Mouse (Mus musculus) MEL (cell line): ENCODE data around the gene Gm20388.

Source experiments
- CHD2 ChIP-seq: IDR thresholded peaks from 2 replicates; pipeline ENCODE4 v1.6.1; 2011; ENCODE audit warnings: low read length, improper control_type of control experiment
- CTCF ChIP-seq, 3 experiments: IDR thresholded peaks in 2 of 3; conservative IDR thresholded peaks in 1 of 3; 2 replicates each; pipeline ENCODE4 v1.5.1; 2011 to 2012; ENCODE audit warnings: low read length in 3 of 3, low read depth in 2 of 3, mild to moderate bottlenecking in 2 of 3, improper control_type of control experiment in 1 of 3, inconsistent platforms in 1 of 3, mixed read lengths in 1 of 3, moderate library complexity in 1 of 3; ENCODE audit not compliant: control insufficient read depth in 1 of 3, insufficient read depth in 1 of 3, poor library complexity in 1 of 3, severe bottlenecking in 1 of 3
- E2F4 ChIP-seq: IDR thresholded peaks from 2 replicates; pipeline ENCODE4 v1.6.1; 2011; ENCODE audit warnings: low read depth, low read length, improper control_type of control experiment, borderline replicate concordance
- EP300 ChIP-seq, 2 experiments: IDR thresholded peaks; 2 replicates each; pipeline ENCODE4 v1.6.1; 2011; ENCODE audit warnings: improper control_type of control experiment in 2 of 2, low read length in 2 of 2, low read depth in 1 of 2, mild to moderate bottlenecking in 1 of 2
- ETS1 ChIP-seq: IDR thresholded peaks from 2 replicates; pipeline ENCODE4 v1.6.1; 2012; ENCODE audit warnings: low read depth, mild to moderate bottlenecking, inconsistent platforms, low read length, improper control_type of control experiment, moderate library complexity
- MAFK ChIP-seq: IDR thresholded peaks from 2 replicates; pipeline ENCODE4 v1.6.1; 2011; ENCODE audit warnings: low read depth, mild to moderate bottlenecking, low read length, improper control_type of control experiment, borderline replicate concordance
- MAX ChIP-seq: IDR thresholded peaks from 2 replicates; pipeline ENCODE4 v1.6.1; 2011; ENCODE audit warnings: low read length, improper control_type of control experiment
- NELFE ChIP-seq: IDR thresholded peaks from 2 replicates; pipeline ENCODE4 v1.6.1; 2011; ENCODE audit warnings: low read depth, low read length, improper control_type of control experiment
- POLR2A ChIP-seq, 2 experiments: IDR thresholded peaks; 2 replicates each; pipeline ENCODE4 v1.6.1; 2011 to 2012; ENCODE audit warnings: low read length in 2 of 2, mild to moderate bottlenecking in 2 of 2, control low read depth in 1 of 2, improper control_type of control experiment in 1 of 2, low read depth in 1 of 2, moderate library complexity in 1 of 2; ENCODE audit not compliant: control insufficient read depth in 1 of 2, insufficient read depth in 1 of 2, poor library complexity in 1 of 2
- TAL1 ChIP-seq: IDR thresholded peaks from 2 replicates; pipeline ENCODE4 v1.6.1; 2012; ENCODE audit warnings: mild to moderate bottlenecking, inconsistent platforms, low read length, moderate library complexity, mixed read lengths
- TCF12 ChIP-seq: IDR thresholded peaks from 2 replicates; pipeline ENCODE4 v1.6.1; 2014; ENCODE audit warnings: low read depth, mild to moderate bottlenecking, inconsistent platforms, low read length, improper control_type of control experiment, moderate library complexity
- ZC3H11A ChIP-seq: IDR thresholded peaks from 2 replicates; pipeline ENCODE4 v1.6.1; 2012; ENCODE audit warnings: low read depth, mild to moderate bottlenecking, inconsistent platforms, low read length, improper control_type of control experiment
- ZKSCAN1 ChIP-seq: IDR thresholded peaks from 2 replicates; pipeline ENCODE4 v1.6.1; 2012; ENCODE audit warnings: low read depth, mild to moderate bottlenecking, inconsistent platforms, low read length, improper control_type of control experiment, moderate library complexity

GRCm38 (mm10) chr8:123827523-123827922 is 3916.9 kb downstream of the Gm20388 start:
- TF ChIP-seq POLR2A (IDR thresholded peaks at IDR 0.05; ENCODE audit: control insufficient read depth in 1 of 2, insufficient read depth in 1 of 2, low read depth in 1 of 2, low read length in 2 of 2, poor library complexity in 1 of 2), result no peak
- no peak for TF ChIP-seq CTCF (IDR thresholded peaks at IDR 0.05 in 2 of 3, conservative IDR thresholded peaks at IDR 0.05 in 1 of 3; ENCODE audit: control insufficient read depth in 1 of 3, insufficient read depth in 1 of 3, low read depth in 2 of 3, low read length in 3 of 3, poor library complexity in 1 of 3, severe bottlenecking in 1 of 3)
- no peak for TF ChIP-seq ZKSCAN1
- TF ChIP-seq EP300 (IDR thresholded peaks at IDR 0.05; ENCODE audit: low read depth in 1 of 2, low read length in 2 of 2), result no peak
- TF ChIP-seq NELFE, result no peak
- no peak for TF ChIP-seq MAFK
- TF ChIP-seq TCF12, result no peak
- TF ChIP-seq ETS1, result no peak
- TF ChIP-seq E2F4, result no peak
- TF ChIP-seq MAX, result no peak
- TF ChIP-seq ZC3H11A, result no peak
- no peak for TF ChIP-seq CHD2
- TF ChIP-seq TAL1, result no peak
